Mouse (Mus musculus) neural tube, embryonic 11.5 days (tissue): Measurements from ENCODE around the gene Htr5b. TPM values are rescaled to one million over a fixed set of nuclear protein-coding genes. Genes with fewer than 3 reads are reported as not detected.

Source experiments
- ATAC-seq: fragments of 200-750 bp; cut with Nextera tagmentation; 2 replicates; pipeline ENCODE4 v1.8.0; 2017; ENCODE audit warnings: moderate number of reproducible peaks, mild to moderate bottlenecking, moderate TSS enrichment, moderate library complexity; ENCODE audit not compliant: insufficient read depth, low FRiP score, low TSS enrichment
- DNase-seq: peaks from one replicate; pipeline ENCODE4 v3.0.0-alpha.2; 2015; ENCODE audit warnings: low spot score
- H3K27ac ChIP-seq: fragments of 300-500 bp; sonication (generic); 2 replicates; pipeline ENCODE4 v1.5.1; 2014; ENCODE audit warnings: low read depth, mild to moderate bottlenecking, low read length
- H3K27me3 ChIP-seq: fragments of 300-500 bp; sonication (generic); 2 replicates; pipeline ENCODE4 v1.6.1; 2014; ENCODE audit warnings: mild to moderate bottlenecking, low read length, mixed read lengths; ENCODE audit not compliant: control insufficient read depth, insufficient read depth
- H3K36me3 ChIP-seq: fragments of 300-500 bp; sonication (generic); 2 replicates; pipeline ENCODE4 v1.6.1; 2014; ENCODE audit warnings: mild to moderate bottlenecking, low read length, moderate library complexity, mixed read lengths; ENCODE audit not compliant: control insufficient read depth, insufficient read depth
- H3K4me1 ChIP-seq: fragments of 300-500 bp; sonication (generic); 2 replicates; pipeline ENCODE4 v1.6.1; 2014; ENCODE audit warnings: low read length, mixed read lengths; ENCODE audit not compliant: control insufficient read depth, insufficient read depth
- H3K4me2 ChIP-seq: fragments of 300-500 bp; sonication (generic); 2 replicates; pipeline ENCODE4 v1.6.1; 2014; ENCODE audit warnings: low read depth, mild to moderate bottlenecking, moderate library complexity
- H3K4me3 ChIP-seq: fragments of 300-500 bp; sonication (generic); 2 replicates; pipeline ENCODE4 v1.5.1; 2014; ENCODE audit warnings: low read depth, low read length
- H3K9ac ChIP-seq: fragments of 300-500 bp; sonication (generic); 2 replicates; pipeline ENCODE4 v1.6.1; 2014; ENCODE audit warnings: mild to moderate bottlenecking, low read length
- H3K9me3 ChIP-seq: fragments of 300-500 bp; sonication (generic); 2 replicates; pipeline ENCODE4 v1.6.1; 2016; ENCODE audit warnings: low read length; ENCODE audit not compliant: control insufficient read depth
- WGBS: fragments of 180-500 bp; shearing (Covaris S2); extraction: QIAGEN DNeasy Blood & Tissue Kit; methylation state at CpG from one replicate; pipeline ENCODE4 v1.1.7; 2014; 5-methylcytosine and 5-hydroxymethylcytosine counted together
- polyA plus RNA-seq: library from polyadenylated mRNA; unstranded; fragments of >200 nt; fragmentation: Nextera tagmentation; extraction: Ambion mirVana; gene quantifications from 2 replicates; pipeline ENCODE4 v1.2.1, GENCODE M21; 2014

Gene Htr5b
- polyA plus RNA-seq, 1 experiment from 2014 or later, result 0.16 TPM

DNA sequence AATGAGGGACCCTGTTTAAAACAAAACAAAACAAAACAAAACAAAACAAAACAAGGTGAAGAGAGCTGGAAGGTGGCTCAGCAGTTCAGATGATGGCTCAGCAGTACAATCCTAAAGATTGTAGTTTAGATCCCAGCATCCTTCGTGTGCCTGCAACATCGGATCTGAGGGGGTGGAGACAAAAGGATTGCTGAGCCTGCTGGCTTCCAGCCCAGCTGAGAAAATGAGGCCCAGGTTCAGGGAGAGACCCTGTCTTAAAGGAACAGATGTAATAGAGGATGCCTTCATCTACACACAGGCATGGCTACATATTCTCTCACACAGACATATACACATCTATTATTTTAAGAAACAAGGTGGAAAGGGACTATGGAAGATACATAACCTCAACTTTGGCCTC, 17.1 kb downstream of the Htr5b start:
- DNase-seq, result no peak
- no peak overlapping the region for H3K9ac ChIP-seq
- H3K4me2 ChIP-seq, result no peak overlapping the region
- H3K4me1 ChIP-seq, result no peaks in the 10 kb centered on the region
- no peak overlapping the region for H3K4me3 ChIP-seq
- H3K36me3 ChIP-seq, result no peaks in the 10 kb centered on the region
- no peaks in the 10 kb centered on the region for H3K27me3 ChIP-seq
- no peak overlapping the region for H3K27ac ChIP-seq
- no peak for ATAC-seq
- H3K9me3 ChIP-seq, result no peaks in the 10 kb centered on the region
- WGBS, result 66% methylated on average over 2 of the region's 2 CpGs

- H3K4me2 ChIP-seq, result no peak overlapping the region
- WGBS, result 91% methylated on average over 19 of the region's 19 CpGs
- H3K4me1 ChIP-seq, result no peaks in the 10 kb centered on the region
- no peaks in the 10 kb centered on the region for H3K36me3 ChIP-seq
- H3K9me3 ChIP-seq, result no peaks in the 10 kb centered on the region
- H3K27me3 ChIP-seq, result no peaks in the 10 kb centered on the region
- H3K9ac ChIP-seq, result no peak overlapping the region
- DNase-seq (no peak), ATAC-seq (no peak)
- H3K4me3 ChIP-seq, result no peak overlapping the region
- no peak overlapping the region for H3K27ac ChIP-seq
These were observed 17.7 kb downstream of the Htr5b start for GRCm38 (mm10) chr1:121510420-121511140.

DNA sequence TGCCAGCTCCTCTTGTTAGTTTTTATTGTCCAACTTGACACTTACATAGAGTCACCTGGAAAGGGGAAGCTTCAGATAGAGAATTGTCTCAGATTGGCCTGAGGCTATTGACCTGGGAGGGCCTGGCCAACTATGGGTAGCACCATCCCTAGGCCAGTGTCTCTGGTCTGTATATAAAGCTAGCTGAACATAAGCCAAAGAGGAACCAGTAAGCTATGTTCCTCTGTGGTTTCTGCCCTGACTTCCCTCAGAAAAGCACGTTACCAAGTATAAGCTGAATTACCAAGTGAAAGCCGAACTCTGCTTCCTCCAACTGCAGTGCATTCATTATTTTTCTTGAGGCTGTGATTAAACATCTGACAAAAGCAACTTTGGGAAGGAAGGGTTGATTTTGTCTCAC, 19.5 kb downstream of the Htr5b start:
- no peak overlapping the region for H3K9ac ChIP-seq
- H3K27me3 ChIP-seq, result no peaks in the 10 kb centered on the region
- WGBS, result 88% methylated on average over 2 of the region's 2 CpGs
- DNase-seq, result no peak
- H3K4me1 ChIP-seq, result no peaks in the 10 kb centered on the region
- no peak overlapping the region for H3K27ac ChIP-seq
- no peaks in the 10 kb centered on the region for H3K9me3 ChIP-seq
- no peak for ATAC-seq
- H3K4me2 ChIP-seq, result no peak overlapping the region
- H3K36me3 ChIP-seq, result no peaks in the 10 kb centered on the region
- H3K4me3 ChIP-seq, result no peak overlapping the region

- Histone ChIP-seq H3K9me3 (no peaks in the 10 kb centered on the region), H3K4me1 (no peaks in the 10 kb centered on the region), H3K27ac (no peak overlapping the region), H3K27me3 (no peaks in the 10 kb centered on the region), H3K36me3 (peaks cover 3% of the 10 kb centered on the region; the same call in 1 of the 2 replicates), H3K4me2 (no peak overlapping the region), H3K9ac (no peak overlapping the region), H3K4me3 (no peak overlapping the region)
- WGBS, result 97% methylated on average over 4 of the region's 4 CpGs
- ATAC-seq, result no peak
- DNase-seq, result no peak
These were observed 31.2 kb downstream of the Htr5b start for GRCm38 (mm10) chr1:121497093-121497492.

DNA sequence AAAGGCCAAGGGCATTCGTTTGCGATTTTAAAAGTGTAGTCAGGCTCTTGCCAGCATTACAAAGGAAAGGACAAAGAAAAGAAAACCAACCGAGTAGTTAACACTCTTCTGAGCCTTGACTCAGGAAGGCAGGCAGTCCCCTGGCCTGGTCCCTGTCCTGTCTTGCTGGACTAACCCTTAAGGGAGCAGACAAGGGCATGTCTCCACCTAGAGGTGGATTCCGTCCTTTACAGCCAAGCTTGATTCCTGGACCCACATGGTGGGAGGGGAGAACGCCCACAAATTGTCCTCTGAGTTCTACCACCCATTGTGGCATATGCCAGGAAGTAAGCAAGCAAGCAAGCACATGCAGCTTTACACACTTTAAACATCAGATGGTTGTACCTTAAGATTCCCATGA, 38.0 kb downstream of the Htr5b start:
- H3K4me1 ChIP-seq, result no peaks in the 10 kb centered on the region
- ATAC-seq (no peak), DNase-seq (peak; percentile 38)
- H3K9ac ChIP-seq, result no peak overlapping the region
- no peaks in the 10 kb centered on the region; the same call in 1 of the 2 replicates for H3K36me3 ChIP-seq
- no peaks in the 10 kb centered on the region for H3K9me3 ChIP-seq
- no peak overlapping the region for H3K27ac ChIP-seq
- no peak overlapping the region for H3K4me2 ChIP-seq
- H3K27me3 ChIP-seq, result no peaks in the 10 kb centered on the region
- no peak overlapping the region for H3K4me3 ChIP-seq
- WGBS, result 29% methylated on average over 5 of the region's 5 CpGs

DNA sequence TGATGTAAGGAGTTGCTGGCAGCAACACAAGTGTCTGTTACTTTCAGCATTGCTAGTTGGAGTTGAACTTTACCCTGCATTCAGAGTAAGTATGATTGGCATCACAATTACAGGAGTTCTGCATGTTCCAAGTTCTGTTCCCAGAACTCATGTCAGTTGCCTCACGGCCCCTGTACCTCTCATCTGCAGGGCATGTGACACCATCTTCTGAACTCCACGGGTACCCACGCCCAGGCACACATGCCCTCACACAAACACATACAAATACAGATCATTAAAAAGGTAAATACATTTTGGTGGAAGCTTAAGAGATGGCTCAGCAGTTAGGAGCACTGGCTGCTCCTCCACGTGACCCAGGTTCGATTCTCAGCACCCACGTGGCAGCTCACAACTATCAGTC, 41.5 kb downstream of the Htr5b start:
- Histone ChIP-seq H3K4me1 (no peaks in the 10 kb centered on the region), H3K36me3 (0 out of 2 replicates have a peak, but pooled peaks cover 2% of the 10 kb centered on the region), H3K4me2 (no peak overlapping the region), H3K4me3 (no peak overlapping the region), H3K9me3 (no peaks in the 10 kb centered on the region), H3K27ac (no peak overlapping the region), H3K9ac (no peak overlapping the region), H3K27me3 (no peaks in the 10 kb centered on the region)
- DNase-seq (no peak), ATAC-seq (no peak)
- WGBS, result 91% methylated on average over 6 of the region's 6 CpGs

- no peaks in the 10 kb centered on the region for H3K27me3 ChIP-seq
- DNase-seq, result no peak
- H3K36me3 ChIP-seq, result 0 out of 2 replicates have a peak, but pooled peaks cover 2% of the 10 kb centered on the region
- ATAC-seq, result no peak
- no peak overlapping the region for H3K27ac ChIP-seq
- no peak overlapping the region for H3K4me2 ChIP-seq
- no peaks in the 10 kb centered on the region for H3K4me1 ChIP-seq
- no peak overlapping the region for H3K4me3 ChIP-seq
- H3K9ac ChIP-seq, result no peak overlapping the region
- H3K9me3 ChIP-seq, result no peaks in the 10 kb centered on the region
- WGBS, result 85% methylated on average over 4 of the region's 4 CpGs
These were observed 45.2 kb downstream of the Htr5b start for GRCm38 (mm10) chr1:121483091-121483490.

DNA sequence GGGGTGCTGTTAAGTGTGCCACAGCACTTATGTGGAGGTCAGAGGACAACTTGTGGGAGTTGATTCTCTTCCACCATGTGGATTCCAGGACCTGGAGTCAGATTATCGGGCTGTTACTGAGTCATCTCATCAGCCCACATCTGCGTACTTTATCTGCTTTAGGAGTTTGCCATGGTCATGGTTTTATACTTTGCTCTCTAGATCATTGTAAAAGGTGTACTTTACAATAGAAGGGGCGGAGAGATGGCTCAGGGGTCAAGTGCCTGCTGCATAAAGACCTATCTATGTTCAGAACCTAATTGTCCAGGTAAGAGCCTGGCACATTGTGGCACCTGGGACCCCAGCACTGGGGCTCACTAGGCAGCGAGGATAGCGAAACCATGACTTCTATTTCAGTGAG, 48.9 kb downstream of the Htr5b start:
- 0 out of 2 replicates have a peak, but pooled peaks cover 2% of the 10 kb centered on the region for H3K36me3 ChIP-seq
- 98% methylated on average over 5 of the region's 5 CpGs for WGBS
- ATAC-seq, result no peak

DNA sequence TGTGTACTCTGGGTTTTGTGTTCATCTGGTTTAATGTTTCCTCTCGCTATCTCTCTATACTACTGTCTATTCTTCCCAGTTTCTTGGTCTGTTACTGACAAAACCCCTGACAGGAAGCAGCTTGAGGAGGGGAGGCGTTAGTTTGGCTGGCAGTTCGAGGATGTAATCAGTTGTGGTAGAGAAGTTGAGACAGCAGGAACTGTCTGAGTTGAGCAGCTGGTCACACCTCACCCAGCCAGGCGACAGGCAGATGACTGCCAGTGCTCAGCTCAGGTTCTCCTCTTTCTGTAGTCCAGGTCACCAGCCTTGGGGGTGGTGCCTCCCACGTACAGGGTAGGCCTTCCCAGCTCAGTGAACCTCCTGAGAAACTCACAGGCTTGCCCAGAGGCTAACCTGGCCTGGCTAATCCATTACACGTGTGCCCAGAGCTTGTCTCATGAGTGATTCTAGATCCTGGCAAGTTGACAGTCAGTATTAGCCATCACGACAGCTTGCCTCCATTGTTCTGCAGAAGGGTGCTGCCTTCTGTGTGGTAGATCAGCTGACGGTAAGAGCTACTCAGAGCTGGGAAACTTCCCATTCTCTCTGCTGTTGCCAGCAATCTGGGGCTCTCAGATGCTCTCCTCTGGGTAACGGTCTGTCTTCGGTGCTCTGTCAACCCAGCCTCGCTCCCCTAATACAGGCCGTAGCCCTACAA, 49.8 kb downstream of the Htr5b start:
- no peaks in the 10 kb centered on the region for H3K9me3 ChIP-seq
- no peak overlapping the region for H3K4me3 ChIP-seq
- H3K4me2 ChIP-seq, result no peak overlapping the region
- no peaks in the 10 kb centered on the region for H3K4me1 ChIP-seq
- DNase-seq, result no peak
- H3K27ac ChIP-seq, result no peak overlapping the region
- no peak overlapping the region for H3K9ac ChIP-seq
- no peaks in the 10 kb centered on the region for H3K27me3 ChIP-seq
- H3K36me3 ChIP-seq, result 0 out of 2 replicates have a peak, but pooled peaks cover 2% of the 10 kb centered on the region
- WGBS, result 89% methylated on average over 12 of the region's 12 CpGs
- no peak for ATAC-seq

More for the DNA sequence above, 48.9 kb downstream of the Htr5b start:
- H3K4me3 ChIP-seq, result no peak overlapping the region
- H3K27me3 ChIP-seq, result no peaks in the 10 kb centered on the region
- H3K9me3 ChIP-seq, result no peaks in the 10 kb centered on the region
- no peak overlapping the region for H3K4me2 ChIP-seq
- no peak overlapping the region for H3K27ac ChIP-seq
- no peak overlapping the region for H3K9ac ChIP-seq
- no peak for DNase-seq
- no peaks in the 10 kb centered on the region for H3K4me1 ChIP-seq
